Mouse (Mus musculus) spleen, adult 2 months (tissue): ENCODE results near the gene Mfsd10.

Source experiments
- CTCF ChIP-seq: fragments of 200-500 bp; IDR thresholded peaks from 2 replicates; pipeline ENCODE4 v1.5.1; 2011; ENCODE audit warnings: mild to moderate bottlenecking, inconsistent platforms; ENCODE audit not compliant: insufficient read depth, insufficient read length, insufficient replicate concordance; ENCODE audit errors: extremely low read depth
- POLR2A ChIP-seq: fragments of 200-500 bp; IDR thresholded peaks from 2 replicates; pipeline ENCODE4 v1.6.1; 2011; ENCODE audit warnings: low read depth, low read length, inconsistent platforms

- TF ChIP-seq CTCF (no peak), POLR2A (no peak)
Observed at GRCm38 (mm10) chr5:34587881-34588280, 49.1 kb downstream of the Mfsd10 start.
